In the genomic region with DNA sequence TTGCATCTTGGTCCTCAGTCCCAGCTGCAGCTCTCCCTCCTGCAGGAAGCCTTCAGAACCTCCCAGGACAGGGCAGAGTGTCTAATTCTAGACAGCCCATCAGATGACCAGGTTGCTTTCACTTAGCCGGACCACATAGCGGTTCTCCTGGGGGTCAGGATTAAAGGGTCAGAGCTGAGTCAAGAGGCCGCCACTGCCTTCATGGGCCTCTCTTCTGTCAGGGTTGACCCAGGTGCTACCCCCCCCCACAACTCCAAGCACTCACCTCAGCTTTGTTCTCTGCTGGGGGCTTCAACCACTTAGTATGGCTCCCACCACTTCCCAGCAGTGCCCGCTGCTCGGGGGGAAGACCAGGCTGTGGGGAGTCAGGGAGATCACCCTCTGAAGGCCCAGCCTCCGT, we compare ENCODE assay signal across 31 mouse cellular contexts. TPM values are rescaled to one million over a fixed set of nuclear protein-coding genes. Genes with fewer than 3 reads are reported as not detected.
DNase-seq lines count a peak whose midpoint lies in the region; ATAC-seq and TF ChIP-seq lines count a peak whose summit lies in the region.
"Had no signal": no experiment of that assay in that cellular context is flagged by ENCODE, and none has a peak within 500 bp of the region (broad histone marks: within the 10 kb centered on the region; RNA-seq: fewer than 3 reads in every experiment).

No protein-coding gene starts in this region.

- H3K36me3 ChIP-seq in heart, embryonic 12.5 days: peaks cover 18% of the 10 kb centered on the region
- H3K36me3 ChIP-seq in midbrain, embryonic 11.5 days (ENCODE audit: control insufficient read depth, insufficient read depth, low read length): no peaks in the 10 kb centered on the region
- no peaks in the 10 kb centered on the region for H3K36me3 ChIP-seq in midbrain, embryonic 15.5 days (replicated peaks)
- H3K36me3 ChIP-seq in limb, embryonic 10.5 days: peaks cover 55% of the 10 kb centered on the region
- peaks cover 40% of the 10 kb centered on the region for H3K36me3 ChIP-seq in liver, postnatal 0 days (replicated peaks; ENCODE audit: insufficient read depth, low read length)
- peaks cover 3% of the 10 kb centered on the region; the same call in 1 of the 2 replicates for H3K36me3 ChIP-seq in neural tube, embryonic 15.5 days
- H3K36me3 ChIP-seq: forebrain, embryonic 15.5 days; hindbrain, embryonic 12.5 days; intestine, embryonic 15.5 days had no signal

- no peak overlapping the region for H3K9ac ChIP-seq in heart, embryonic 12.5 days
- no peak overlapping the region for H3K9ac ChIP-seq in midbrain, embryonic 11.5 days (ENCODE audit: low read length)
- no peak overlapping the region for H3K9ac ChIP-seq in midbrain, embryonic 15.5 days
- H3K9ac ChIP-seq in liver, postnatal 0 days (replicated peaks): no peak overlapping the region
- H3K9ac ChIP-seq in neural tube, embryonic 15.5 days (replicated peaks): no peak overlapping the region
- H3K9ac ChIP-seq: embryonic facial prominence, embryonic 13.5 days; forebrain, embryonic 15.5 days; hindbrain, embryonic 12.5 days; intestine, embryonic 15.5 days; limb, embryonic 13.5 days; neural tube, embryonic 12.5 days had no signal

- no peaks in the 10 kb centered on the region for H3K27me3 ChIP-seq in heart, embryonic 12.5 days (replicated peaks)
- H3K27me3 ChIP-seq in midbrain, embryonic 11.5 days (ENCODE audit: control insufficient read depth, insufficient read depth, low read length): no peaks in the 10 kb centered on the region
- H3K27me3 ChIP-seq in midbrain, embryonic 15.5 days (replicated peaks): no peaks in the 10 kb centered on the region
- H3K27me3 ChIP-seq in limb, embryonic 10.5 days (ENCODE audit: low read depth, poor library complexity, severe bottlenecking): no peaks in the 10 kb centered on the region
- no peaks in the 10 kb centered on the region for H3K27me3 ChIP-seq in liver, postnatal 0 days (ENCODE audit: insufficient read depth, low read length)
- no peaks in the 10 kb centered on the region for H3K27me3 ChIP-seq in neural tube, embryonic 15.5 days (replicated peaks)
- H3K27me3 ChIP-seq: embryonic facial prominence, embryonic 13.5 days; forebrain, embryonic 15.5 days; hindbrain, embryonic 12.5 days; intestine, embryonic 15.5 days; limb, embryonic 13.5 days; neural tube, embryonic 12.5 days had no signal

- H3K4me1 ChIP-seq in heart, embryonic 12.5 days (replicated peaks): peaks cover 31% of the 10 kb centered on the region
- H3K4me1 ChIP-seq in midbrain, embryonic 11.5 days (ENCODE audit: control insufficient read depth, insufficient read depth, low read length): 0 out of 2 replicates have a peak, but pooled peaks cover 2% of the 10 kb centered on the region
- peaks cover 10% of the 10 kb centered on the region; the same call in 1 of the 2 replicates for H3K4me1 ChIP-seq in midbrain, embryonic 15.5 days
- H3K4me1 ChIP-seq in limb, embryonic 10.5 days: peaks cover 48% of the 10 kb centered on the region
- peaks cover 40% of the 10 kb centered on the region for H3K4me1 ChIP-seq in liver, postnatal 0 days (ENCODE audit: insufficient read depth)
- peaks cover 25% of the 10 kb centered on the region for H3K4me1 ChIP-seq in neural tube, embryonic 15.5 days

- no peaks in the 10 kb centered on the region for H3K9me3 ChIP-seq in heart, embryonic 12.5 days (replicated peaks)
- no peaks in the 10 kb centered on the region for H3K9me3 ChIP-seq in midbrain, embryonic 11.5 days (ENCODE audit: control insufficient read depth, low read length)
- no peaks in the 10 kb centered on the region for H3K9me3 ChIP-seq in midbrain, embryonic 15.5 days
- no peaks in the 10 kb centered on the region for H3K9me3 ChIP-seq in limb, embryonic 10.5 days (replicated peaks)
- no peaks in the 10 kb centered on the region for H3K9me3 ChIP-seq in liver, postnatal 0 days (ENCODE audit: low read length)
- H3K9me3 ChIP-seq in neural tube, embryonic 15.5 days (replicated peaks): no peaks in the 10 kb centered on the region
- H3K9me3 ChIP-seq: embryonic facial prominence, embryonic 13.5 days; forebrain, embryonic 15.5 days; hindbrain, embryonic 12.5 days; intestine, embryonic 15.5 days; limb, embryonic 13.5 days; neural tube, embryonic 12.5 days had no signal

- no peak for ATAC-seq in heart, embryonic 12.5 days (ENCODE audit: insufficient number of reproducible peaks, low FRiP score)
- no peak for ATAC-seq in midbrain, embryonic 11.5 days (ENCODE audit: low FRiP score)
- ATAC-seq in midbrain, embryonic 15.5 days (replicated peaks): no peak
- ATAC-seq in liver, postnatal 0 days: no peak
- ATAC-seq in neural tube, embryonic 15.5 days (ENCODE audit: low FRiP score): no peak
- ATAC-seq: activated CD4-positive, CD25-positive, alpha-beta regulatory T cell, adult 4 months; intestine, embryonic 15.5 days; lung, postnatal 0 days had no signal

- H3K27ac ChIP-seq in heart, embryonic 12.5 days (ENCODE audit: poor library complexity, severe bottlenecking): no peak overlapping the region
- no peak overlapping the region for H3K27ac ChIP-seq in midbrain, embryonic 11.5 days (ENCODE audit: low read depth, low read length)
- H3K27ac ChIP-seq in midbrain, embryonic 15.5 days: no peak overlapping the region
- H3K27ac ChIP-seq in limb, embryonic 10.5 days: 0 out of 2 replicates have a peak overlapping the region, but pooled peaks have one; percentile 54
- H3K27ac ChIP-seq in liver, postnatal 0 days (ENCODE audit: low read depth): 0 out of 2 replicates have a peak overlapping the region, but pooled peaks have one; percentile 16
- no peak overlapping the region for H3K27ac ChIP-seq in neural tube, embryonic 15.5 days (replicated peaks)
- H3K27ac ChIP-seq: embryonic facial prominence, embryonic 13.5 days; forebrain, embryonic 10.5 days; forebrain, embryonic 15.5 days; hindbrain, embryonic 12.5 days; hindbrain, postnatal 0 days; intestine, embryonic 15.5 days; kidney, postnatal 0 days; limb, embryonic 13.5 days; macrophage; neural tube, embryonic 12.5 days had no signal

- peak; percentile 4 for DNase-seq in heart, postnatal 4 days
- DNase-seq in midbrain, embryonic 11.5 days (ENCODE audit: low spot score, missing footprints): peak; percentile 67
- no peak for DNase-seq in limb, embryonic 10.5 days (ENCODE audit: low spot score)
- peak; percentile 16 for DNase-seq in liver, postnatal 0 days
- DNase-seq: B cell, adult 2 months; cerebellum, adult 11 months; cerebellum, adult 9-11 months; heart, postnatal 14 days; kidney, adult 8-10 months; kidney, postnatal 4 days; layer of hippocampus, adult 9-11 months; lung, adult 18-20 months; retina, postnatal 1 day; right cerebral cortex, postnatal 14 days; thymus, postnatal 14 days had no signal

- H3K4me3 ChIP-seq in heart, embryonic 12.5 days: no peak overlapping the region
- no peak overlapping the region for H3K4me3 ChIP-seq in midbrain, embryonic 11.5 days (ENCODE audit: low read depth, low read length)
- H3K4me3 ChIP-seq in midbrain, embryonic 15.5 days: no peak overlapping the region
- no peak overlapping the region for H3K4me3 ChIP-seq in limb, embryonic 10.5 days
- H3K4me3 ChIP-seq in liver, postnatal 0 days (ENCODE audit: low read depth, low read length): no peak overlapping the region
- H3K4me3 ChIP-seq in neural tube, embryonic 15.5 days (replicated peaks): no peak overlapping the region
- H3K4me3 ChIP-seq: embryonic facial prominence, embryonic 13.5 days; forebrain, embryonic 10.5 days; forebrain, embryonic 15.5 days; hindbrain, embryonic 12.5 days; intestine, embryonic 15.5 days; limb, embryonic 13.5 days; myocyte; neural tube, embryonic 12.5 days had no signal

- 90% methylated on average over 6 of the region's 6 CpGs for WGBS in heart, embryonic 12.5 days
- WGBS in midbrain, embryonic 11.5 days: 82% methylated on average over 6 of the region's 6 CpGs
- 83% methylated on average over 6 of the region's 6 CpGs for WGBS in midbrain, embryonic 15.5 days
- WGBS in limb, embryonic 10.5 days: 85% methylated on average over 6 of the region's 6 CpGs
- 88% methylated on average over 6 of the region's 6 CpGs for WGBS in liver, postnatal 0 days (ENCODE audit: insufficient replicate concordance)
- WGBS in neural tube, embryonic 15.5 days: 92% methylated on average over 6 of the region's 6 CpGs

- TF ChIP-seq CTCF in liver, postnatal 0 days (IDR thresholded peaks at IDR 0.05; ENCODE audit: low read depth): no peak

- TF ChIP-seq EP300 in liver, postnatal 0 days (IDR thresholded peaks at IDR 0.05; ENCODE audit: low read depth): no peak

- H3K4me2 ChIP-seq in heart, embryonic 12.5 days: no peak overlapping the region
- no peak overlapping the region for H3K4me2 ChIP-seq in midbrain, embryonic 11.5 days
- no peak overlapping the region for H3K4me2 ChIP-seq in midbrain, embryonic 15.5 days
- no peak overlapping the region for H3K4me2 ChIP-seq in liver, postnatal 0 days (ENCODE audit: low read depth, low read length)
- H3K4me2 ChIP-seq in neural tube, embryonic 15.5 days: no peak overlapping the region
- H3K4me2 ChIP-seq: embryonic facial prominence, embryonic 13.5 days; forebrain, embryonic 15.5 days; hindbrain, embryonic 12.5 days; intestine, embryonic 15.5 days; limb, embryonic 13.5 days; neural tube, embryonic 12.5 days had no signal

RNA-seq across cellular contexts. Expression of gene Relt, which starts 16.1 kb away (rescaled TPM):
- 1 to 10 TPM; 5.6 to 6.4 TPM for total RNA-seq in heart, postnatal 4 days (2021)
- polyA plus RNA-seq in heart, embryonic 12.5 days (2016; fragmentation: Nextera tagmentation; extraction: Ambion mirVana): 4.1 TPM in 2 replicates
- 1.7 and 2.2 TPM in 2 replicates for polyA plus RNA-seq in midbrain, embryonic 11.5 days (2014; fragmentation: Nextera tagmentation; extraction: Ambion mirVana)
- polyA plus RNA-seq in midbrain, embryonic 15.5 days (2015; fragmentation: Nextera tagmentation; extraction: Ambion mirVana): 4.7 and 5.9 TPM in 2 replicates
- polyA plus RNA-seq in limb, embryonic 10.5 days (2016; fragmentation: Nextera tagmentation; extraction: Ambion mirVana): 5.9 and 7.9 TPM in 2 replicates
- 6.9 and 7.5 TPM in 2 replicates for polyA plus RNA-seq in liver, postnatal 0 days (2015; fragmentation: Nextera tagmentation; extraction: Ambion mirVana)
- polyA plus RNA-seq in neural tube, embryonic 15.5 days (2015; fragmentation: Nextera tagmentation; extraction: Ambion mirVana): 5.9 and 6.3 TPM in 2 replicates

Comparison
In these comparisons a context has a peak if more than half of its experiments do, and no peak if none do; other contexts are left out.
1. H3K27ac ChIP-seq: peak in limb, embryonic 10.5 days (single experiment) and liver, postnatal 0 days (single experiment); none in heart, embryonic 12.5 days (single experiment), midbrain, embryonic 11.5 days (single experiment), midbrain, embryonic 15.5 days (single experiment) and neural tube, embryonic 15.5 days (single experiment).